Mouse (Mus musculus) heart, embryonic 13.5 days (tissue): ENCODE measurements at regions not wholly inside any gene's neighbourhood (a gene's known extent, or its start where the extent isn't known, plus 50 kb on each side); places are given as distances from the start of the nearest gene placed in this dataset.

Experiments
- ATAC-seq: fragments of 200-750 bp; cut with Nextera tagmentation; 2 replicates; pipeline ENCODE4 v1.8.0; 2017; ENCODE audit warnings: moderate TSS enrichment; ENCODE audit not compliant: insufficient number of reproducible peaks, low FRiP score, low TSS enrichment; ENCODE audit errors: extremely low read depth
- H3K27ac ChIP-seq: fragments of 300-500 bp; sonication (generic); replicated peaks from 2 replicates; pipeline ENCODE4 v1.5.1; 2015; ENCODE audit warnings: moderate library complexity, mild to moderate bottlenecking, inconsistent platforms
- H3K27me3 ChIP-seq: fragments of 300-500 bp; sonication (generic); replicated peaks from 2 replicates; pipeline ENCODE4 v1.6.1; 2015; ENCODE audit warnings: mild to moderate bottlenecking, inconsistent platforms
- H3K36me3 ChIP-seq: fragments of 300-500 bp; sonication (generic); 2 replicates; pipeline ENCODE4 v1.6.1; 2015; ENCODE audit warnings: mild to moderate bottlenecking, inconsistent platforms
- H3K4me1 ChIP-seq: fragments of 300-500 bp; sonication (generic); 2 replicates; pipeline ENCODE4 v1.6.1; 2015; ENCODE audit warnings: inconsistent platforms
- H3K4me2 ChIP-seq: fragments of 300-500 bp; sonication (generic); 2 replicates; pipeline ENCODE4 v1.6.1; 2015; ENCODE audit warnings: inconsistent platforms, mild to moderate bottlenecking, moderate library complexity
- H3K4me3 ChIP-seq: fragments of 300-500 bp; sonication (generic); 2 replicates; pipeline ENCODE4 v1.5.1; 2015; ENCODE audit warnings: moderate library complexity, mild to moderate bottlenecking, inconsistent platforms
- H3K9ac ChIP-seq: fragments of 300-500 bp; sonication (generic); 2 replicates; pipeline ENCODE4 v1.6.1; 2015; ENCODE audit warnings: inconsistent platforms, mild to moderate bottlenecking, moderate library complexity
- H3K9me3 ChIP-seq: fragments of 300-500 bp; sonication (generic); 2 replicates; pipeline ENCODE4 v1.6.1; 2016; ENCODE audit warnings: inconsistent platforms
- WGBS: fragments of 180-500 bp; shearing (Covaris S2); methylation state at CpG from one replicate; pipeline ENCODE4 v1.1.7; 2015; ENCODE audit warnings: mixed read lengths; 5-methylcytosine and 5-hydroxymethylcytosine counted together

- no peaks in the 10 kb centered on the region for H3K4me1 ChIP-seq
- H3K9me3 ChIP-seq = no peaks in the 10 kb centered on the region
- no peak overlapping the region for H3K4me2 ChIP-seq
- no peak overlapping the region for H3K4me3 ChIP-seq
- no peaks in the 10 kb centered on the region for H3K27me3 ChIP-seq
- H3K27ac ChIP-seq = no peak overlapping the region
- H3K36me3 ChIP-seq = no peaks in the 10 kb centered on the region
- 72% methylated on average over 4 of the region's 4 CpGs for WGBS
- ATAC-seq = no peak
- no peak overlapping the region for H3K9ac ChIP-seq
These were observed 121.4 kb upstream of the Spaca1 start for GRCm38 (mm10) chr4:34171265-34171862.

- H3K36me3 ChIP-seq = no peaks in the 10 kb centered on the region
- no peaks in the 10 kb centered on the region for H3K27me3 ChIP-seq
- H3K27ac ChIP-seq = no peak overlapping the region
- no peaks in the 10 kb centered on the region for H3K4me1 ChIP-seq
- WGBS = 55% methylated on average over 3 of the region's 3 CpGs
- no peak for ATAC-seq
- no peak overlapping the region for H3K4me3 ChIP-seq
- H3K9ac ChIP-seq = no peak overlapping the region
- H3K4me2 ChIP-seq = no peak overlapping the region
- H3K9me3 ChIP-seq = no peaks in the 10 kb centered on the region
These were observed 122.0 kb upstream of the Spaca1 start for GRCm38 (mm10) chr4:34172000-34172399.

GRCm38 (mm10) chr4:34177421-34177820, 127.4 kb upstream of the Spaca1 start:
- Histone ChIP-seq H3K4me1 (no peaks in the 10 kb centered on the region), H3K9ac (no peak overlapping the region), H3K36me3 (no peaks in the 10 kb centered on the region), H3K27ac (no peak overlapping the region), H3K27me3 (no peaks in the 10 kb centered on the region), H3K4me2 (no peak overlapping the region), H3K4me3 (no peak overlapping the region), H3K9me3 (no peaks in the 10 kb centered on the region)
- ATAC-seq = no peak
- 74% methylated on average over 1 of the region's 1 CpGs for WGBS

GRCm38 (mm10) chr4:34186522-34186921, 136.5 kb upstream of the Spaca1 start:
- Histone ChIP-seq H3K27me3 (no peaks in the 10 kb centered on the region), H3K4me3 (no peak overlapping the region), H3K27ac (no peak overlapping the region), H3K9ac (no peak overlapping the region), H3K4me2 (no peak overlapping the region), H3K9me3 (no peaks in the 10 kb centered on the region), H3K36me3 (no peaks in the 10 kb centered on the region), H3K4me1 (no peaks in the 10 kb centered on the region)
- no peak for ATAC-seq
- 84% methylated on average over 5 of the region's 5 CpGs for WGBS

GRCm38 (mm10) chr4:34203193-34203848, 153.3 kb upstream of the Spaca1 start:
- H3K27me3 ChIP-seq = no peaks in the 10 kb centered on the region
- H3K9me3 ChIP-seq = no peaks in the 10 kb centered on the region
- no peak overlapping the region for H3K9ac ChIP-seq
- H3K36me3 ChIP-seq = no peaks in the 10 kb centered on the region
- no peak overlapping the region for H3K4me2 ChIP-seq
- no peak for ATAC-seq
- H3K27ac ChIP-seq = no peak overlapping the region
- WGBS = 75% methylated on average over 10 of the region's 10 CpGs
- no peak overlapping the region for H3K4me3 ChIP-seq
- no peaks in the 10 kb centered on the region for H3K4me1 ChIP-seq

GRCm38 (mm10) chr4:34209179-34209896, 159.3 kb upstream of the Spaca1 start:
- Histone ChIP-seq H3K27me3 (no peaks in the 10 kb centered on the region), H3K9ac (no peak overlapping the region), H3K4me1 (no peaks in the 10 kb centered on the region), H3K36me3 (no peaks in the 10 kb centered on the region), H3K4me2 (no peak overlapping the region), H3K4me3 (no peak overlapping the region), H3K27ac (no peak overlapping the region), H3K9me3 (no peaks in the 10 kb centered on the region)
- ATAC-seq = no peak
- 55% methylated on average over 5 of the region's 5 CpGs for WGBS

GRCm38 (mm10) chr4:34213731-34214130, 163.7 kb upstream of the Spaca1 start:
- no peak overlapping the region for H3K4me3 ChIP-seq
- H3K27ac ChIP-seq = no peak overlapping the region
- H3K27me3 ChIP-seq = no peaks in the 10 kb centered on the region
- H3K4me1 ChIP-seq = no peaks in the 10 kb centered on the region
- H3K36me3 ChIP-seq = no peaks in the 10 kb centered on the region
- H3K9me3 ChIP-seq = no peaks in the 10 kb centered on the region
- ATAC-seq = no peak
- H3K4me2 ChIP-seq = no peak overlapping the region
- no peak overlapping the region for H3K9ac ChIP-seq

GRCm38 (mm10) chr4:34214346-34214745, 164.4 kb upstream of the Spaca1 start:
- 56% methylated on average over 11 of the region's 11 CpGs for WGBS
- no peak for ATAC-seq
- no peaks in the 10 kb centered on the region for H3K36me3 ChIP-seq
- H3K4me1 ChIP-seq = no peaks in the 10 kb centered on the region
- no peak overlapping the region for H3K4me3 ChIP-seq
- H3K9me3 ChIP-seq = no peaks in the 10 kb centered on the region
- no peak overlapping the region for H3K27ac ChIP-seq
- H3K4me2 ChIP-seq = no peak overlapping the region
- no peak overlapping the region for H3K9ac ChIP-seq
- no peaks in the 10 kb centered on the region for H3K27me3 ChIP-seq

- Histone ChIP-seq H3K4me1 (0 out of 2 replicates have a peak, but pooled peaks cover 3% of the 10 kb centered on the region), H3K27me3 (no peaks in the 10 kb centered on the region), H3K36me3 (no peaks in the 10 kb centered on the region), H3K9me3 (no peaks in the 10 kb centered on the region), H3K4me3 (no peak overlapping the region), H3K4me2 (no peak overlapping the region), H3K9ac (no peak overlapping the region), H3K27ac (no peak overlapping the region)
- 69% methylated on average over 1 of the region's 1 CpGs for WGBS
- no peak for ATAC-seq
These were observed 171.9 kb upstream of the Spaca1 start for GRCm38 (mm10) chr4:34221915-34222314.

- no peak for ATAC-seq
- no peak overlapping the region for H3K27ac ChIP-seq
- H3K9ac ChIP-seq = no peak overlapping the region
- no peaks in the 10 kb centered on the region for H3K36me3 ChIP-seq
- H3K4me1 ChIP-seq = 0 out of 2 replicates have a peak, but pooled peaks cover 3% of the 10 kb centered on the region
- no peaks in the 10 kb centered on the region for H3K9me3 ChIP-seq
- H3K27me3 ChIP-seq = no peaks in the 10 kb centered on the region
- H3K4me3 ChIP-seq = no peak overlapping the region
- 32% methylated on average over 5 of the region's 5 CpGs for WGBS
- no peak overlapping the region for H3K4me2 ChIP-seq
These were observed 176.3 kb upstream of the Spaca1 start for GRCm38 (mm10) chr4:34226089-34226840.

- no peak overlapping the region for H3K4me3 ChIP-seq
- 83% methylated on average over 5 of the region's 5 CpGs for WGBS
- H3K27ac ChIP-seq = no peak overlapping the region
- no peaks in the 10 kb centered on the region for H3K36me3 ChIP-seq
- 0 out of 2 replicates have a peak, but pooled peaks cover 3% of the 10 kb centered on the region for H3K4me1 ChIP-seq
- no peak for ATAC-seq
- H3K27me3 ChIP-seq = no peaks in the 10 kb centered on the region
- H3K9ac ChIP-seq = no peak overlapping the region
- H3K4me2 ChIP-seq = no peak overlapping the region
- H3K9me3 ChIP-seq = no peaks in the 10 kb centered on the region
These were observed 176.9 kb upstream of the Spaca1 start for GRCm38 (mm10) chr4:34226886-34227285.
